Mouse (Mus musculus): ENCODE data around the gene Scube1.

DNA sequence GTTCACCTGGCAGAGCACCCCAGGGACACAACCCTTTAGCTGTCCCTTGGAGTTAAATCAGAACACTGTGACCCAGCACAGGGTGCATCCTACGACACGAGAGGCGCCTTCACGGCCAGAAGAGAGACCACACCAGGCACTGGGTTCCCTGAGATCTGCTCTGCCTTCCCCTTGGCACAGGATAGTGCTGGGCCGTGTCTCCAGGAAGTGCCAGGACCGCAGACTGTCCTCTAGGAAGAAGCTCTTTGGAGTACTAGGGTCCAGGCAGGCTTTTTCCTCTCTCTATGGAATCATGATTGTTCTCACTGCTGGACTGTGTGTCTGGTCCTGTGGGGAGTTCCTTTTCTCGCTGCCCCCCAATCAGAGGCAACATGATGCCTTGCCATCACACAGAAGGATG, 44.5 kb downstream of the Scube1 start:
- TF ChIP-seq CTCF (IDR thresholded peaks at IDR 0.05) (no peak), EP300 (IDR thresholded peaks at IDR 0.05) (no peak)

Measured in lung, postnatal 0 days (tissue).